Mouse (Mus musculus) neural tube, embryonic 11.5 days (tissue): ENCODE measurements around the gene Maml3. TPM values are rescaled to one million over a fixed set of nuclear protein-coding genes. Genes with fewer than 3 reads are reported as not detected.

Experiments used
- ATAC-seq: fragments of 200-750 bp; cut with Nextera tagmentation; 2 replicates; pipeline ENCODE4 v1.8.0; 2017; ENCODE audit warnings: moderate number of reproducible peaks, mild to moderate bottlenecking, moderate TSS enrichment, moderate library complexity; ENCODE audit not compliant: insufficient read depth, low FRiP score, low TSS enrichment
- DNase-seq: peaks from one replicate; pipeline ENCODE4 v3.0.0-alpha.2; 2015; ENCODE audit warnings: low spot score
- H3K27ac ChIP-seq: fragments of 300-500 bp; sonication (generic); 2 replicates; pipeline ENCODE4 v1.5.1; 2014; ENCODE audit warnings: low read depth, mild to moderate bottlenecking, low read length
- H3K27me3 ChIP-seq: fragments of 300-500 bp; sonication (generic); 2 replicates; pipeline ENCODE4 v1.6.1; 2014; ENCODE audit warnings: mild to moderate bottlenecking, low read length, mixed read lengths; ENCODE audit not compliant: control insufficient read depth, insufficient read depth
- H3K36me3 ChIP-seq: fragments of 300-500 bp; sonication (generic); 2 replicates; pipeline ENCODE4 v1.6.1; 2014; ENCODE audit warnings: mild to moderate bottlenecking, low read length, moderate library complexity, mixed read lengths; ENCODE audit not compliant: control insufficient read depth, insufficient read depth
- H3K4me1 ChIP-seq: fragments of 300-500 bp; sonication (generic); 2 replicates; pipeline ENCODE4 v1.6.1; 2014; ENCODE audit warnings: low read length, mixed read lengths; ENCODE audit not compliant: control insufficient read depth, insufficient read depth
- H3K4me2 ChIP-seq: fragments of 300-500 bp; sonication (generic); 2 replicates; pipeline ENCODE4 v1.6.1; 2014; ENCODE audit warnings: low read depth, mild to moderate bottlenecking, moderate library complexity
- H3K4me3 ChIP-seq: fragments of 300-500 bp; sonication (generic); 2 replicates; pipeline ENCODE4 v1.5.1; 2014; ENCODE audit warnings: low read depth, low read length
- H3K9ac ChIP-seq: fragments of 300-500 bp; sonication (generic); 2 replicates; pipeline ENCODE4 v1.6.1; 2014; ENCODE audit warnings: mild to moderate bottlenecking, low read length
- H3K9me3 ChIP-seq: fragments of 300-500 bp; sonication (generic); 2 replicates; pipeline ENCODE4 v1.6.1; 2016; ENCODE audit warnings: low read length; ENCODE audit not compliant: control insufficient read depth
- WGBS: fragments of 180-500 bp; shearing (Covaris S2); extraction: QIAGEN DNeasy Blood & Tissue Kit; methylation state at CpG from one replicate; pipeline ENCODE4 v1.1.7; 2014; 5-methylcytosine and 5-hydroxymethylcytosine counted together
- polyA plus RNA-seq: library from polyadenylated mRNA; unstranded; fragments of >200 nt; fragmentation: Nextera tagmentation; extraction: Ambion mirVana; gene quantifications from 2 replicates; pipeline ENCODE4 v1.2.1, GENCODE M21; 2014

Gene Maml3
- polyA plus RNA-seq, 1 experiment from 2014 or later: 8.1 TPM

DNA sequence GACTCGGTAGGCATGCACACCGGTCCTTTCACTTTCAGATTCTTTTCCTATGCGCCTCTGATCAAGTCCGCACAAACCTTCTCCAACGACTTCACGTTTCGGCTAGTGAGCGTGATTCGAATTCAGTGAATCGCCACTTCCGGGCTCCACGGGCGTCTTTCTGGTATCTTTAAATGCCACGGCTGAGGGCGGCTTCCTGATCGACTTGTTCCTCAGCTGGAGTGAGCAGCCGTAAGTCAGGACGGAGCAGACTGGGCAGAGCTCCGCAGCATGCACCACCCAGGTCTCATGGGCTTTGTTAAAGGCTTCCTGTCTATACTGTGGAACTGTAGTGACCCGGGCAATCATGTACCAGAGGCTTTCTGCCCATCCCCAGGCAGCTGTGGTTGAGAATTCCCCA, 468.2 kb downstream of the Maml3 start:
- Histone ChIP-seq H3K4me2 (no peak overlapping the region), H3K27ac (no peak overlapping the region), H3K4me3 (no peak overlapping the region), H3K9ac (no peak overlapping the region), H3K36me3 (no peaks in the 10 kb centered on the region), H3K27me3 (no peaks in the 10 kb centered on the region), H3K9me3 (no peaks in the 10 kb centered on the region), H3K4me1 (no peaks in the 10 kb centered on the region)
- DNase-seq (no peak), ATAC-seq (no peak)
- 90% methylated on average over 20 of the region's 20 CpGs for WGBS

DNA sequence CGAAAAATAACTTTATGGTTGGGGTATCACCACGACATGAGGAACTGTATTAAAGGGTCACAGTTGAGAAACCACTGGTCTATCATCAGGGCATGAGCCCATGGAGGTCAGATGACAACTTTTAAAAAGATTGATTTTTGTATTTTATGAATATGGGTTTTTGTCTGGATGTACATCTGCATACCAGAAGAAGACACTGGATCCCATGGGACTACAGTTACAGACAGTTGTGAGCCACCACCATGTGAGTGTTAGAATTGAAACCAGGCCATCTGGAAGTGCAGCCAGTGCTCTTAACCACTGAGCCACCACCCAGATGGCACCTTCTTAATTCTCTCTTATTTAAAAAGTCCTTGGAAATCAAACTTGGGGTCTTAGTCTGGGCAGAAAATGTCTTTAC, 468.9 kb downstream of the Maml3 start:
- no peak for ATAC-seq
- 89% methylated on average over 2 of the region's 2 CpGs for WGBS

More for the DNA sequence above, 468.9 kb downstream of the Maml3 start:
- no peaks in the 10 kb centered on the region for H3K9me3 ChIP-seq
- no peak overlapping the region for H3K27ac ChIP-seq
- H3K36me3 ChIP-seq: no peaks in the 10 kb centered on the region
- no peak for DNase-seq
- H3K4me3 ChIP-seq: no peak overlapping the region
- no peak overlapping the region for H3K9ac ChIP-seq
- no peak overlapping the region for H3K4me2 ChIP-seq
- no peaks in the 10 kb centered on the region for H3K27me3 ChIP-seq
- no peaks in the 10 kb centered on the region for H3K4me1 ChIP-seq

Other genes starting within 250 kb of the Maml3 start
- gene Foxo1, start 163.3 kb upstream of the Maml3 start, polyA plus RNA-seq: 4.2 and 5.2 TPM in 2 replicates